Mouse (Mus musculus) E14TG2a.4 (cell line): ENCODE measurements around the gene Pgrmc2.

ENCODE experiments used
- CTCF ChIP-seq: conservative IDR thresholded peaks from 2 replicates; pipeline ENCODE4 v1.5.1; 2014; ENCODE audit warnings: low read length
- POU5F1 ChIP-seq: IDR thresholded peaks from 2 replicates; pipeline ENCODE4 v1.6.1; 2014; ENCODE audit warnings: low read length, borderline replicate concordance

GRCm38 (mm10) chr3:41082520-41082884 lies 344 bp downstream of the Pgrmc2 start:
- TF ChIP-seq CTCF, result no peak
- no peak for TF ChIP-seq POU5F1
